In the genomic region with DNA sequence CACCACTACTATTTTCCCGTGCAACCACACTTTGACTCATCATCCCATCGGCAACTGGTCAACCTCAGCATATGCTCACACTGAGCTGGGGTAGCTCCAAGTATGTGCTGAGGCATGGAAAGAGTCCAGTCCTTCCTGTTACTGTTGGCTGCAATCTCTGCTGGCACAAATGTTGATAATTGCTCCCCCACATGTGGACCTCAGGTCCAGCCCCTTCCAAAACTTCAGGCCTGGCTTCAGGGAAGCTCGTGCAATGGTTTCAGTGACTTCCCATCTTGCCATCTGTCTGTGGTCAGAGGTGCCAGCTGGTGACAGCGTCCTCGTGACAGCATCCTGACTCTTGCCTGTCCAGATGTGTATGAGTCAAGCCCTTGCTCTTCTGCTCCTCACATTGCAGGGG, we compare ENCODE assay signal across 12 mouse cellular contexts. TPM values are rescaled to one million over a fixed set of nuclear protein-coding genes. Genes with fewer than 3 reads are reported as not detected.
DNase-seq lines count a peak whose midpoint lies in the region; ATAC-seq lines count a peak whose summit lies in the region.
"Had no signal": no experiment of that assay in that cellular context is flagged by ENCODE, and none has a peak within 500 bp of the region (broad histone marks: within the 10 kb centered on the region; RNA-seq: fewer than 3 reads in every experiment).

No protein-coding gene starts in this region.

- ATAC-seq in forebrain, embryonic 14.5 days: no peak
- ATAC-seq: midbrain, embryonic 15.5 days had no signal

- H3K36me3 ChIP-seq in forebrain, embryonic 10.5 days (replicated peaks): no peaks in the 10 kb centered on the region
- no peaks in the 10 kb centered on the region for H3K36me3 ChIP-seq in forebrain, embryonic 14.5 days (ENCODE audit: control insufficient read depth, insufficient read depth, low read length)
- H3K36me3 ChIP-seq: hindbrain, embryonic 10.5 days; midbrain, embryonic 15.5 days had no signal

- peaks cover 6% of the 10 kb centered on the region; the same call in 1 of the 2 replicates for H3K4me1 ChIP-seq in forebrain, embryonic 10.5 days
- no peaks in the 10 kb centered on the region for H3K4me1 ChIP-seq in forebrain, embryonic 14.5 days (ENCODE audit: control insufficient read depth, insufficient read depth, low read length)
- H3K4me1 ChIP-seq: midbrain, embryonic 15.5 days had no signal

- no peaks in the 10 kb centered on the region for H3K9me3 ChIP-seq in forebrain, embryonic 10.5 days
- no peaks in the 10 kb centered on the region for H3K9me3 ChIP-seq in forebrain, embryonic 14.5 days (replicated peaks; ENCODE audit: control insufficient read depth, low read length)
- H3K9me3 ChIP-seq: hindbrain, embryonic 10.5 days; midbrain, embryonic 15.5 days had no signal

- no peak overlapping the region for H3K4me3 ChIP-seq in forebrain, embryonic 10.5 days
- H3K4me3 ChIP-seq in forebrain, embryonic 14.5 days (ENCODE audit: low read depth, low read length): no peak overlapping the region
- H3K4me3 ChIP-seq: hindbrain, embryonic 10.5 days; midbrain, embryonic 15.5 days had no signal

- 0 out of 2 replicates have a peak, but pooled peaks cover 6% of the 10 kb centered on the region for H3K27me3 ChIP-seq in forebrain, embryonic 10.5 days (ENCODE audit: poor library complexity, severe bottlenecking)
- H3K27me3 ChIP-seq in forebrain, embryonic 14.5 days (replicated peaks; ENCODE audit: control insufficient read depth, insufficient read depth, low read length): no peaks in the 10 kb centered on the region
- H3K27me3 ChIP-seq: midbrain, embryonic 15.5 days had no signal

- H3K9ac ChIP-seq in forebrain, embryonic 14.5 days (ENCODE audit: low read length): no peak overlapping the region
- H3K9ac ChIP-seq: lung, embryonic 14.5 days; midbrain, embryonic 15.5 days had no signal

- H3K27ac ChIP-seq in forebrain, embryonic 10.5 days: no peak overlapping the region
- H3K27ac ChIP-seq in forebrain, embryonic 14.5 days (ENCODE audit: low read depth, low read length): no peak overlapping the region
- H3K27ac ChIP-seq: hindbrain, embryonic 10.5 days; midbrain, embryonic 15.5 days had no signal

- 86% methylated on average over 5 of the region's 5 CpGs for WGBS in forebrain, embryonic 10.5 days
- WGBS in forebrain, embryonic 14.5 days: 88% methylated on average over 5 of the region's 5 CpGs

- H3K4me2 ChIP-seq in forebrain, embryonic 14.5 days (ENCODE audit: low read length): no peak overlapping the region
- H3K4me2 ChIP-seq: lung, embryonic 14.5 days; midbrain, embryonic 15.5 days had no signal

- DNase-seq in forebrain, embryonic 10.5 days (ENCODE audit: extremely low spot score, low spot score): peak; percentile 7
- DNase-seq in forebrain, embryonic 14.5 days (ENCODE audit: low spot score): no peak
- DNase-seq in ovary, postnatal 36 days (ENCODE audit: low spot score): peak; percentile 16
- no peak for DNase-seq in ovary, postnatal 14 days (ENCODE audit: low spot score)
- DNase-seq in heart, adult 9 months (ENCODE audit: low spot score in 2 of 2): peak; percentile 39 to 70
- DNase-seq in layer of hippocampus, adult 9-11 months: no peak
- no peak for DNase-seq in embryo, embryonic 11 days
- no peak for DNase-seq in testis, postnatal 14 days (ENCODE audit: low spot score)
- DNase-seq: lung, embryonic 14.5 days; thymus, postnatal 4 days had no signal

RNA-seq across cellular contexts. Expression of a gene that starts 44.8 kb away (rescaled TPM):
- 12.9 and 15.6 TPM in 2 replicates for polyA plus RNA-seq in forebrain, embryonic 10.5 days (2016; fragmentation: Nextera tagmentation; extraction: Ambion mirVana)
- 26.8 and 34.9 TPM in 2 replicates for polyA plus RNA-seq in forebrain, embryonic 14.5 days (2014; fragmentation: Nextera tagmentation; extraction: Ambion mirVana)

Comparison
In these comparisons a context has a peak if more than half of its experiments do, and no peak if none do; other contexts are left out.
1. DNase-seq: peak in forebrain, embryonic 10.5 days (single experiment), ovary, postnatal 36 days (single experiment) and heart, adult 9 months (2 of 2); none in forebrain, embryonic 14.5 days (single experiment), ovary, postnatal 14 days (single experiment), layer of hippocampus, adult 9-11 months (single experiment), embryo, embryonic 11 days (single experiment) and testis, postnatal 14 days (single experiment).